In the genomic region with DNA sequence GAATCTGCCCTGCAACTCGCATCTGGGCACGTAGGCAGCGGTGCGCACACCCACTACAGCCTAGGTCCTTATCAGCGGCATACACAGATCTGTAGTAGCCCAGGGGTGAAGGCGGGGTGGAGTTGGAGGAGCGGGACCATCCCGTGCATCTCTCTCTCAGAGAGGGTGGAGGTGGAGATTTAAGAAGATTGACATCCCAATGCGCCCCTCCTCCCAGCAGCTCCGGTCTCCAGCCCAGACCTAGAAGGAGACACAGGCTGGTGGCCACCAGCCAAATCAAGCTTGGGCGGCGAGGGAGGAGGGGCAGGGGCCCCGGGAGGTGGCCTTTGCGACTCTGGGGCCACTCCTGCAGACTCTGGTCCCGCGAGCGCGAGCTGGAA, we compare ENCODE assay signal across 8 mouse cellular contexts. TPM values are rescaled to one million over a fixed set of nuclear protein-coding genes. Genes with fewer than 3 reads are reported as not detected.
DNase-seq lines count a peak whose midpoint lies in the region; ATAC-seq and TF ChIP-seq lines count a peak whose summit lies in the region.

Gene Slc30a10, plus strand, starts transcription at position 274 of the 380 bp plus-strand sequence.

- H3K27ac ChIP-seq in thymus, adult 2 months (ENCODE audit: control insufficient read depth, insufficient read depth, low read length) = no peak within 1 kb of the TSS
- H3K27ac ChIP-seq in layer of hippocampus, adult 2 months = peak within 1 kb of the TSS; percentile 90

- WGBS in thymus, adult 2 months = 7% methylated on average over 18 of the region's 18 CpGs

- peak; percentile 6 for DNase-seq in thymus, postnatal 4 days
- DNase-seq in thymus, adult 2 months = no peak
- DNase-seq in cerebellum, adult 9-11 months = peak; percentile 71
- peak; percentile 52 to 54 for DNase-seq in layer of hippocampus, adult 2 months (ENCODE audit: low spot score in 2 of 2)
- DNase-seq in spleen, postnatal 4 days (ENCODE audit: low spot score in 2 of 2) = peak; percentile 87 to 88
- DNase-seq in ovary, postnatal 14 days (ENCODE audit: low spot score) = no peak

- no peak for TF ChIP-seq CTCF in thymus, adult 2 months (IDR thresholded peaks at IDR 0.05; ENCODE audit: borderline replicate concordance, control insufficient read depth, extremely low read depth, insufficient read depth, low read length, poor library complexity)
- TF ChIP-seq CTCF in layer of hippocampus, adult 2 months (conservative IDR thresholded peaks at IDR 0.05) = no peak

- no peak for TF ChIP-seq POLR2A in thymus, adult 2 months (IDR thresholded peaks at IDR 0.05; ENCODE audit: control insufficient read depth, extremely low read depth, insufficient read depth, low read length, poor library complexity)

- peaks cover 9% of the 10 kb centered on the region; the same call in 1 of the 2 replicates for H3K27me3 ChIP-seq in thymus, adult 2 months (ENCODE audit: control insufficient read depth, insufficient read depth, low read length)

- H3K4me1 ChIP-seq in thymus, adult 2 months (replicated peaks; ENCODE audit: control insufficient read depth, insufficient read depth, low read length) = no peaks in the 10 kb centered on the region

- H3K36me3 ChIP-seq in thymus, adult 2 months (ENCODE audit: control insufficient read depth, insufficient read depth, low read length) = no peaks in the 10 kb centered on the region

- no peak within 1 kb of the TSS for H3K4me3 ChIP-seq in thymus, adult 2 months (ENCODE audit: control insufficient read depth, insufficient read depth, low read length)
- H3K4me3 ChIP-seq in layer of hippocampus, adult 2 months = peak within 1 kb of the TSS; percentile 77

- ATAC-seq in frontal cortex, adult (ENCODE audit: low TSS enrichment) = peak; percentile 52
- ATAC-seq in megakaryocyte, adult 5-6 weeks (ENCODE audit: poor library complexity, severe bottlenecking) = peak; percentile 71

RNA-seq across cellular contexts. Expression of gene Slc30a10, which starts in this region (rescaled TPM):
- polyA plus RNA-seq in thymus, adult 2 months (2012; rRNA removed) = 0.09 and 0.19 TPM in 2 replicates
- total RNA-seq in layer of hippocampus, adult 2 months (2021) = 1 to 10 TPM; 8.5 to 9.0 TPM
- 0.07 and 0.09 TPM in 2 replicates for total RNA-seq in megakaryocyte, adult 5-6 weeks (2015)
- total RNA-seq in megakaryocyte, adult 5-6 weeks (2017) = 0.07 and 0.16 TPM in 2 replicates

Comparison
In these comparisons a context has a peak if more than half of its experiments do, and no peak if none do; other contexts are left out.
1. RNA of gene Slc30a10 (total RNA-seq): 8.5 to 9.0 TPM in layer of hippocampus, adult 2 months; 0.07 to 0.16 TPM in megakaryocyte, adult 5-6 weeks; every median in the first group is over 4 times any median in the second.
2. DNase-seq: peak in thymus, postnatal 4 days (single experiment), cerebellum, adult 9-11 months (single experiment), layer of hippocampus, adult 2 months (2 of 2) and spleen, postnatal 4 days (2 of 2); none in thymus, adult 2 months (single experiment) and ovary, postnatal 14 days (single experiment).
3. Peak in ATAC-seq in megakaryocyte, adult 5-6 weeks; RNA of the gene not detected or under 1 TPM.